Mouse (Mus musculus) CD8-positive naive resting alpha-beta T cell, adult 2 months (primary cell): Measurements from ENCODE around the gene Arid5b.

Source experiments
- DNase-seq, 2 experiments: peaks; one replicate each; pipeline ENCODE4 v3.0.0; 2022; ENCODE audit warnings: low read depth in 2 of 2, low spot score in 2 of 2

Arid5b gene

DNA sequence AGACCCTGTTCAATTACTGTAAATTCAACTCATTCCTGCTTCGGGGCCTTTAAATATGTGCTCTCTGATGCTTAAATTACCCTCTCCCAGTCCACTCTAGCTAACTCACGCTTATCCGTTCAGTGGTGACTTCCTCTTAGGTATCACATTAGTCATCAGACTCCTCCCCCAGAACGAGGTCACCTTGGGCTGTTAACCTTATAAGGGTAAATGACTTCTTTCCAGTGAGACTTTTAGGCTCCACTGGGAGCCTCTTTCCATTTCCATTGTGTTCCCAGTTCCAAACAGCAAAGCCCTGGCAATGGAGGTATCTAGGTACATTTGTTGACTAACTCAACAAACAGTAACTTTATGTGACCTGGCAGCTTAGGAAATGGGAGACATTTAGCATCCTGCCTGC is 186.7 kb downstream of the Arid5b start:
- no peak for DNase-seq

GRCm38 (mm10) chr10:68091011-68091410 is 187.5 kb downstream of the Arid5b start:
- DNase-seq: no peak

DNA sequence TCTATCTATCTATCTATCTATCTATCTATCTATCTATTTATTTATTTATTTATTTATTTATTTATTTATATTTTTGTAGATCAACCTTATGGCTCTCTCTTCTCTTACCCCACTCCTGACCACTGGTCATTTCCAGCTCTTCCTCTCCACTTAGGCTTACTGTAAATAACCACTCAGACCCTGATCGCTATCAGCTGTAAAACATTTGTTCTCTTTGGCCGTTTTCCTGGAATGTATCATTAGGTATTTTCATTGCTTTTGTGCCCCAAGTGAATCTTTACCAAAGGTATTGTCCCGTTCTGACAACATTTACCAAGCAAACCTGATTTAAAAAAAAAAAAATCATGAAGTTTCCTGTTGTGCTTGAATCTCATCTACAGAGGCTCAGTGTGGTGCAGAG is 188.0 kb downstream of the Arid5b start:
- DNase-seq: no peak

- no peak for DNase-seq
These were observed 188.4 kb downstream of the Arid5b start for GRCm38 (mm10) chr10:68090197-68090535.

GRCm38 (mm10) chr10:68089435-68090196 is 188.9 kb downstream of the Arid5b start:
- no peak for DNase-seq

DNA sequence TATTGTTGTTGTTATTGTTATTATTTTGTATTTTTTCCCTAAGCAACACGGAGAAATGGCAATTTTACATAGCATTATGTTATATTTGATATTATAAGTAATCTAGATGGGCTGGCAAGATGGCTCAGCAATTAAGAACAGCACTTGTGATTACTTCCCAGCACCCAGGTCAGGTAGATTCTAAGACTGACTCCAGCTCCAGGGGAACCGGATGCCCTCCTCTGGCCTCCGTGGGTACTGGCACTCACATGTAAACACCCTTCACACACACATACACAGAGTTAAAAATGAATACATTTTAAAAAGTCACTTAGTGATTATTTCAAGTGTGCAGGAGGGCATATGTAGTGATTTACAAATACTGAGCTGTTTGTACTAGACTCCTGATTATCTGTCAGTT is 190.8 kb downstream of the Arid5b start:
- DNase-seq: no peak

- DNase-seq: no peak
These were observed 191.6 kb downstream of the Arid5b start for GRCm38 (mm10) chr10:68086973-68087372.

- no peak for DNase-seq
These were observed 193.0 kb downstream of the Arid5b start for GRCm38 (mm10) chr10:68085574-68085973.

DNA sequence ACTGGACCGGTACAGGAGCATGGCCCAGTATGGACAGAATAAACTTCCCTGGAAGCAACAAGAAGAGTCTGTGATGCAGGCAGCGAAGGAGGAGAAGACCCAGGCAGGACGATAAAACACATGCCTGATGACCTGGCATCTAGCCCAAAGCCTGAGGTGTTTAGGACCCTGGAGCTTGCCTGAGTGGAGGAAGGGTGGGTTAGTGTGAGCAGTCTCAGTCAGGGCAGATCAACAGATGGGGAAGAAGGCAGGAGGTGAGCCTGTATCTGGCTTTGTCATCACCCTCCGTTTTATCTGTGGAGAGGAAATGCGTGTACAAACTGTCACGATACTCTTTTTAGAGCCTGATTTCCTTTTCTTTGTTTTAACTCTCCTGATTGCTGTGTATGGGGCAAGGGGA is 196.8 kb downstream of the Arid5b start:
- DNase-seq: no peak

DNA sequence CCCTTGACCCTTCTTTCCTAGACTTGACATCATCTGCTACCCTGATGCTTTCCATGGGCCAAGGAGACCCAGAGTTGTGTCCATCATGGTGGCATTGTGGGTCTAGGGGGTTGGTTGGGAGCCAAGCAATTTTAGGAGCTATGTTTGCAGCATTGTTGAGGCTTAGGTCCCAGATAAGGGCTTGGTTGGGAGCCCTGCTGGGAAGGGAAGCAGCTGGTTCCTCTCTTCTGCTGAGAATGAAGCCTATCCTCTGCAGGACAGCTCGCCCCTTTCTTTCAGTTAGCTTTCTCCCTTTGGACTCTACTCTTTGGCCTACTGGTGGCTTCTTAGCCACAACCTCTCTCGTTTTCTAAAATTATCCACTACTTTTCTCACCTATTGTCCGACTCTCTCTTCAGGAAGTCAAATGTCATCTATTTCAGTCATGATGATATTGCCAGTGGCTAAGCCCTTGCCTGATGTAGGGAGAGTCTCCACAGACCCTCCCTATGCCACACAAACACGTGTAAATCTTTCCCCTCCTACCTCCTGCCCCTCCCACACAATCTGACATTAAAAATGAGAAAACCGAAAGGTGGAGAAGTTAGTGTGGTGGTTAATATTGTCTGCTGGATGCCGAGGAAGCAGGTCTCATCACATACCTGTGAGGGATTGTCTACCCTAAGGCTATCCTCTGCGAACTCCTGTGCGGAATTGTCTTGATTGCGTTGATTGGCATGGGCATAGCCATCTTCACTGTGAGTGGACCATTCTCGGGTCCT is 198.4 kb downstream of the Arid5b start:
- no peak for DNase-seq

DNA sequence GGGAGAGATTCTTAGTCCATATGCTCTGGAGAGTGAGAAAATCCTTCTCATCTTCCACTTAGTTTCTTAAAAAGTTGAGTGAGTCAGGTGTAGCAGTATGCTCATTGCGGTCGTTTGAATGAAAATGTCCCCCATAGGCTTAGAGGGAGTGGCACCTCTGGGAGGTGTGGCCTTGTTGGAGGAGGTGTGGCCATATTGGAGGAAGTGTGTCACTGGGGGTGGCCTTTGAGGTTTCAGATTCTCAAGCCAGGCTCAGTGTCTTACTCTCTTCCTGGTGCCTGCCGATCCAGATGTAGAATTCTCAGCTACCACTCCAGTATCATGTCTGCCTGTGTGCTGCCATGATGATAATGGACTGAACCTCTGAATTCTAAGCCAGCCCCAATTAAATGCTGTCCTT is 199.8 kb downstream of the Arid5b start:
- no peak for DNase-seq

GRCm38 (mm10) chr10:68075181-68075580 is 203.4 kb downstream of the Arid5b start:
- no peak for DNase-seq

DNA sequence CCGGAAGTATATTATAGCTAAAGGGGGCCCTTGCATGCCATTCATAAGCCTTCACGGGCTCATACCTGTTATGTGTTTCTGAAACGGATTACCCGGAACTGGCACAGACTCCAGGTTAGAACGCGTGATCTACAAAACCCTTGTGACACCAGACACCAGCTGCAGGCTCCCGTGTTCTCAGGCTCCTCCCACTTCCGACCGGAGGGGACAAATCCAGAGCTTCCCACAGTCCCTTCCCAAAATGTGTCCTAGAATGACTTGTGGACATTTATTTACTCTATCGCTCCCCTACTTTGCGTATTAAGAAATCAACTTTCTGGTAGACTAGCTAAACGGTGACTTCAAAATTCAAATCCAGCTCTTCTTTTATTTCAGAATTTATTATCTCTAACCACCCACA is 204.2 kb downstream of the Arid5b start:
- no peak for DNase-seq

- DNase-seq: no peak
These were observed 205.9 kb downstream of the Arid5b start for GRCm38 (mm10) chr10:68072626-68073025.

DNA sequence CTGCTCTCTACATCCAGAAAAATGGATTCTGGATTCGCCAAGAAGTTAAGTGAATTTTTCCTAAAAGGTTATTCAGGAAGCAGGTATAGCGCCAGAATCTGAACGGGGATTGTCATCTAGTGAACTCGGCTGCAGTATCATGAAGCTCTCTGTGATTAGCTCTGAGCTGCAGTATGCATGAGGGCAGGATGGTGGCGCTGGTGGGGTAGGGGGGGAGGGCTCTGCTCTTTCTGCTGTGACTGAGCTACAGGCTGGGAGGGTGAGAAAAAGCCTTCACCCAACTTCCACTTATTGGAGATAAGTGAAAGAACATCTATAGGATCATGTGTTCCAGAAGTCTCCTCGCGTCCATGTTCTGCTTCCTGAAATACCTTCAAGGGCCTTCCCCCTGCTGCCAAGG is 207.5 kb downstream of the Arid5b start:
- no peak for DNase-seq

DNA sequence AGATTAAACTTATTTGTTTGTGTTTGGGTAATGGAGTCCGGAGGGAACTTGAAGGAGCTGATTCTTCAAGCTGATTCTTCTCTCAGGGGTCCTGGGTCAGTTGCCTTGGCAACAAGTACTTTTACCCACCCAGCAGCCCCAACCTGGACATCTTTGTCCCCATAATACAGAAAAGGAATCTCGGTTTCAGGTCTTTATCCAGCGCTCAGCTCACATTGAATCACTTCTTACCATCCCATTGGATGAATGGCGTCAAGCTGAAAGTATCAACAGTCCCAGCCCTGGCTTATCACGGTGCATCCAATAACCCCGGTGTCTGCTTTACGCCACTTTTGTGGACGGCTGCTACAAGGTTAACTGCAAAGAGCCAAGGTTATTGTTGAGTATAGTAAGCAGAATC is 210.1 kb downstream of the Arid5b start:
- DNase-seq: no peak

- no peak for DNase-seq
These were observed 210.6 kb downstream of the Arid5b start for GRCm38 (mm10) chr10:68067961-68068360.

GRCm38 (mm10) chr10:68066173-68066572 is 212.4 kb downstream of the Arid5b start:
- DNase-seq: no peak

- no peak for DNase-seq
These were observed 214.0 kb downstream of the Arid5b start for GRCm38 (mm10) chr10:68064571-68064970.

GRCm38 (mm10) chr10:68063806-68064545 is 214.6 kb downstream of the Arid5b start:
- no peak for DNase-seq

GRCm38 (mm10) chr10:68061249-68061615 is 217.3 kb downstream of the Arid5b start:
- DNase-seq: no peak

DNA sequence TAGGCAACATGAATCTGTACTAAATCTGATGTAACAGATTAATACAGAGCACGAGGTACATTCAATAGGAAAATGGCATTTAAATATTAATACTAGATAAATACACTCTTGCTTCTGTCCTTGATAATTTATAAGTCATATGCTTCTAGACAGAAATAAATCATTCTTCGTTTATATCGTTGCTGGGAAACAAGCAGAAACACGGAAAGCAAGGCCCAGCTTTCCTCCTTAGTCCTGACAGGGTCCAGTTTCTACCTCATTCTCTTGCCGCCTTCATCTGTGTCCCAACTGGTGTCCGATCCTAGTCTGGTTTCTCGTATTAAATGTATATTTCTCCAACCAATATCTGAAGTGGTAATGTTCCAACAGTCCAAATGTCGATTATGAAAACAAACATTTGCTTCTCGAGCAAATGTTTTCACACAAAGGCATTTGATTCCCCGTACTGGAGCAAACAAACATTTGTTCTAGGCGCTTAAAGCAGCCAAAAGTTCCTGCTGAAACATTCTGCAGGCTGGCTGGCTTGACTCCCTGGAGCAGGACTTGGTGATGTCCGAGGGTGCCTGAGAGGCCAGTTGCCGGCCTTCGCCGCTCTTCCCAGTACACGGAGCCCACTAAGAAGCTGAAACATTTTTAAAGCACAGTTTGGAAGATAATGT is 217.8 kb downstream of the Arid5b start:
- no peak for DNase-seq
